Mouse (Mus musculus) G1E (cell line): ENCODE results near the gene Grin2a. TPM values are rescaled to one million over a fixed set of nuclear protein-coding genes. Genes with fewer than 3 reads are reported as not detected.

Source experiments
- ATAC-seq: 2 replicates; pipeline ENCODE4 v1.8.0; 2016; ENCODE audit warnings: mild to moderate bottlenecking; ENCODE audit not compliant: insufficient number of reproducible peaks, poor library complexity, low FRiP score, severe bottlenecking; ENCODE audit errors: extremely low read depth
- DNase-seq: peaks from one replicate; pipeline ENCODE4 v3.0.0; 2012; ENCODE audit warnings: low spot score
- H3K27me3 ChIP-seq: 2 replicates; pipeline ENCODE4 v1.6.1; 2012; ENCODE audit warnings: mild to moderate bottlenecking, low read length, inconsistent platforms; ENCODE audit not compliant: insufficient read depth
- H3K36me3 ChIP-seq: replicated peaks from 2 replicates; pipeline ENCODE3; 2012; ENCODE audit warnings: mild to moderate bottlenecking, inconsistent platforms
- H3K4me1 ChIP-seq: 2 replicates; pipeline ENCODE4 v1.6.1; 2012; ENCODE audit warnings: low read depth, low read length, inconsistent platforms, mixed read lengths; ENCODE audit not compliant: insufficient read depth
- H3K4me3 ChIP-seq: 2 replicates; pipeline ENCODE4 v1.5.1; 2012; ENCODE audit warnings: low read depth, mild to moderate bottlenecking, inconsistent platforms, low read length, moderate library complexity, mixed read lengths
- H3K9me3 ChIP-seq: replicated peaks from 2 replicates; pipeline ENCODE4 v1.6.1; 2012; ENCODE audit warnings: inconsistent platforms
- CTCF ChIP-seq: IDR thresholded peaks from 2 replicates; pipeline ENCODE4 v1.5.1; 2012; ENCODE audit warnings: low read depth, low read length, inconsistent platforms, mixed read lengths
- GATA1 ChIP-seq: IDR thresholded peaks from 2 replicates; pipeline ENCODE4 v1.6.1; 2012; ENCODE audit warnings: borderline replicate concordance, low read length, inconsistent platforms, mixed read lengths
- GATA2 ChIP-seq: IDR thresholded peaks from 2 replicates; pipeline ENCODE4 v1.6.1; 2012; ENCODE audit warnings: low read depth, low read length, inconsistent platforms, borderline replicate concordance
- POLR2AphosphoS5 ChIP-seq: IDR thresholded peaks from 2 replicates; pipeline ENCODE4 v1.6.1; 2012; ENCODE audit warnings: low read depth, low read length, inconsistent platforms; ENCODE audit not compliant: insufficient replicate concordance
- TAL1 ChIP-seq: conservative IDR thresholded peaks from 2 replicates; pipeline ENCODE4 v1.6.1; 2012; ENCODE audit warnings: low read depth, low read length, inconsistent platforms, mixed read lengths
- polyA plus RNA-seq: library from polyadenylated mRNA; stranded (reverse); fragments of >175 nt; gene quantifications from 2 replicates; pipeline ENCODE4 v1.2.3, GENCODE M21; 2012
- total RNA-seq, 2 experiments: library from RNA; stranded (forward) in 1 of 2; stranded (reverse) in 1 of 2; fragments of 200-1000 nt in 1 of 2; fragments of >200 nt in 1 of 2; fragmentation: Nextera tagmentation in 1 of 2; gene quantifications; 2 replicates each; pipeline ENCODE4 v1.2.3; 2014 to 2017

Gene Grin2a
- not detected in 2 replicates for total RNA-seq (2014; fragmentation: Nextera tagmentation)
- 0.06 and 0.16 TPM in 2 replicates for total RNA-seq (2017)
- polyA plus RNA-seq: not detected in 2 replicates

DNA sequence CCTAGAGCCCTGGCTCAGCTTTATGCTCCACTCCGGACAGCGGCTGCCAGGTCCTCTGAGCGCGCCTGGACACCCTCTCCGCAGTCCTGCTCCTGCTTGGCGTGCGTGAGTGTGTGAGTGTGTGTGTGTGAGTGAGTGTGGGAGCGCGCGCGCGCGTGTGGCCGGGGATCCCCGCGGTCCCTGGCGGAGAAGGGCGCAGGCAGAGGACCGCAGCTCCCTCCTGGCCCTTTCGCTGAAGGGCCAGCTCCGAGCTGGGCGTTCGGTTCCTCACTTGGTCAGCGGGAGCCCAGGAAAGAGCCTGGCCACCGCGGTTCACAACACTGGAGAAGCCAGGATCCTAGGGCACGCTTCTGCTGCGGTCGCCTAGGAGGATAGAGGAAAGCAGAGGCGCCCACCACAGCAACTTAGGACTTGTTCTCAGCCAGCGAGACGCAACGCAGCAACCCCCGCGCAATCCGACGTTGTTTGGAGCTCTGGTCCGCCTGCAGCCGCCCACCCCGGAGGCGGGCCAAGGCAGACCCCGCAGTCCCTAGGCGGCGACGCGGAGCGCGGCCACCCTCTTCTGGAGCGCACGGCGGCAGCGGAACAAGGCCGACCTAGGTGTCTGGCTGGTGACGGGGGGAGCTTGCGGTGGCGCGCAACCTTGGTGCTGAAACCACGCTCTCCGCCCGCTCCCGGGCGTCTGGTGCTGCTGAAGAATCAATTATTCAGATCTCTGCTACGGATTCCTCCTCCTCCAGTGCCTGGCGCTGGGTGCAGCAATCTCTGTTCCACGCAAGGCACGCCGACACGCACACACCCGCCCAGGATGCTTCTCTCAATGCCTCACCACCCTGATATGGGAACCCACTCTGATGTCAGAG is at the start of gene Grin2a:
Gene Grin2a (minus strand): TSS at position 610 of the 863 bp plus-strand sequence.
- H3K4me3 ChIP-seq: no peak within 1 kb of the TSS
- H3K36me3 ChIP-seq: no peaks in the 10 kb centered on the region
- DNase-seq (no peak), ATAC-seq (no peak)
- no peaks in the 10 kb centered on the region for H3K27me3 ChIP-seq
- H3K4me1 ChIP-seq: no peaks in the 10 kb centered on the region
- TF ChIP-seq POLR2AphosphoS5: no peak
- TF ChIP-seq GATA1: no peak
- TF ChIP-seq GATA2: no peak
- TF ChIP-seq CTCF: no peak
- no peak for TF ChIP-seq TAL1
- peaks cover 28% of the 10 kb centered on the region for H3K9me3 ChIP-seq

DNA sequence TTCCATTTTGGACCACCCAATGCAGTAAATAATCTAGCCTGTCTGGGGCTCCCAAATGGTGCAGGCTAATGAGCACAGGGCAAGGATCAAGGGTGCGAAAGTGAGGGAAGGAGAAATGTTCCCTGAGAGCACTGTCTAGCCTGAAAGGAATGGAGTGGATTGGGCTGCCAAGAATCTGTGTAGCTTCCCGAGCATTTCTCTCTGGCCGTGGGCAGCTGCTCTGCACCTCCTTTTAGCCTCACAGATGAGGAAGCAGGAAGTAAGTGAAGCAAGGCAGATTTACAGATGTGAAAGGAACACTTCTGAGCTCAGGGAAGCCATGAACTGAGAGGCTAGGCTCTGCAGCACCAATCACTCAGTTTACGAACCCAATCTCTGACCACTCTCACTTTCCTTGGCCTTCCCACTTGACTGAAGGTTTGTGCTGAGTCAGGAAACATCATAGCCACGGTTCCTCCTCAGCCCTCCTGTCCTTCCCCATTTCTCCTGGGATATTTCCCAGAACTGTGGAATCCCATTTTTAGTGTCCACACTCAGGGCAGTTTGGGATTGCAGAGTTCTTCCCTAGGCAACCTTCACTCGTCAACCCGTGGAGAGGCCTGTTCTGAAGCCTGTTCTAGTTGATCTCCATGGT is 40.3 kb upstream of the Grin2a start:
- no peak for ATAC-seq
- no peaks in the 10 kb centered on the region for H3K4me1 ChIP-seq
- no peak for TF ChIP-seq TAL1
- no peak for TF ChIP-seq GATA2
- no peak for TF ChIP-seq CTCF

DNA sequence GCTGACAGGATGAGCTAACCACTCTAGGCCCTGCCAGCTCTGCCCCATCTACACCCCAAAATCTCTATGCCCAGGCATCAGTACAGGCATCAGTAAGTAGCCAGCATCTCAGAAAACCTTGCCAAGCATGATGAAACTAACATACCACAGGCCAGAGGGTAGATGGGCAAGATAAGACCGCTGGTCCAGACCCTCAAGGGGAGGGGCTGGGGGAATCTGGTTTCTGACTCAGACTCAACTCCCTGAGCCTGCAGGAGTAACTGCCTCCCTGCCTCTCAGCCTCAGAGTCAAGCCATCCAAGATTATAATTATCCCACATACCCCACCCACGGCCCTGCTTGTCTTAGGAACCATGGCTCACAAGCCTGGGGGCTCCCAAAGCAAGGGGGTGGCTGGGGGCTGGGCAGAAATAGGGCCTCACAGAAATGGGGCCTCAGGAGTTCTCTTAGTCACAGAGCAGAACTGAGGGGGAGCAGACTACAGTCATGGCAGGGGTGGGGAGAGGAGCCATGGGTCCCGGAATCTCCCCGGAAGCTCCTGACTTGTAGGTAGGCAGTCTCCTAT is 38.1 kb upstream of the Grin2a start:
- Histone ChIP-seq H3K4me3 (no peak overlapping the region), H3K27me3 (no peaks in the 10 kb centered on the region), H3K9me3 (no peaks in the 10 kb centered on the region), H3K36me3 (no peaks in the 10 kb centered on the region), H3K4me1 (no peaks in the 10 kb centered on the region)
- no peak for TF ChIP-seq TAL1
- no peak for TF ChIP-seq POLR2AphosphoS5
- TF ChIP-seq CTCF: no peak
- no peak for TF ChIP-seq GATA1
- TF ChIP-seq GATA2: no peak
- ATAC-seq: no peak
- DNase-seq: no peak

More for the DNA sequence above, 40.3 kb upstream of the Grin2a start:
- Histone ChIP-seq H3K36me3 (no peaks in the 10 kb centered on the region), H3K27me3 (no peaks in the 10 kb centered on the region), H3K4me3 (no peak overlapping the region), H3K9me3 (no peaks in the 10 kb centered on the region)
- DNase-seq: no peak

DNA sequence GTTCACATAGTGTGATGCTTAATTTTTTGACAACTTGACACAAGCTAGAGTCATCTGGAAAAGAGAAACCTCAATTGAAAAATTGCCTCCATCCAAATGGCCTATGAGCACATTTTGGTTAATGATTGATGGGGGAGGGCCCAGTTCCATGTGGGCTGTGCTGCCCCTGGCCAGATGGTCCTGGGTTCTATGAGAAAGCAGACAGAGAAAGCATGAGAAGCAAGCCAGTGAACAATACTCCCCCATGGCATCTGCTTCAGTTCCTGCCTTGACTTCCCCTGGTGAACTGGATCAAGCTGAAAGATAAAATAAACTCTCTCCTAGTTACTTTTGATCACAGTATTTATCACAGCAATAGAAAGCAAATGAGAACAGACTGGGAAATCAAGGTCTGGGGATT is 36.5 kb upstream of the Grin2a start:
- no peaks in the 10 kb centered on the region for H3K4me1 ChIP-seq
- ATAC-seq (no peak), DNase-seq (no peak)
- H3K9me3 ChIP-seq: no peaks in the 10 kb centered on the region
- H3K36me3 ChIP-seq: no peaks in the 10 kb centered on the region
- H3K4me3 ChIP-seq: no peak overlapping the region
- peaks cover 2% of the 10 kb centered on the region; the same call in 1 of the 2 replicates for H3K27me3 ChIP-seq
- TF ChIP-seq CTCF: no peak
- TF ChIP-seq GATA2: no peak
- TF ChIP-seq TAL1: no peak
- TF ChIP-seq GATA1: no peak
- TF ChIP-seq POLR2AphosphoS5: no peak

DNA sequence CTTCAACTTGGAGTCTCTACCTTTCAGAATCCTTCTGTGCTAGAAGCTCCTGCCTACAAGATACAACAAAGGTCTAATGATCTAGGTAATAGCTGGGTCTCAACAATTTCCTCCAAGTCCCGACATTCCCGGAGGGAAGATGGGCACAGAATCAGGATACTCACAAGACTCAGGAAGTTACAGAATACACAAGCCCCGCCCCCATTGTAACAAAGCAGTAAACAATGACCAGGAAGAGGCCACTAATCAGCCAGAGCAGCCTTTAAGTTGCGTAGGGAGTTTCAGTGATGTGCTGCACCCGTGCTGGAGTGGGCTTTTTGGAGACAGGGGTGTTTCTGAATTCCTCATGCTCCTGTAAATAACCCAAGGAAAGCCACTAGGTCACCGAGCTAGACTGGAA is 31.4 kb upstream of the Grin2a start:
- DNase-seq: no peak
- Histone ChIP-seq H3K4me1 (no peaks in the 10 kb centered on the region), H3K9me3 (no peaks in the 10 kb centered on the region), H3K36me3 (no peaks in the 10 kb centered on the region), H3K4me3 (no peak overlapping the region), H3K27me3 (peaks cover 2% of the 10 kb centered on the region; the same call in 1 of the 2 replicates)
- ATAC-seq: no peak
- TF ChIP-seq CTCF (no peak), TAL1 (no peak), GATA2 (no peak), GATA1 (no peak), POLR2AphosphoS5 (no peak)

DNA sequence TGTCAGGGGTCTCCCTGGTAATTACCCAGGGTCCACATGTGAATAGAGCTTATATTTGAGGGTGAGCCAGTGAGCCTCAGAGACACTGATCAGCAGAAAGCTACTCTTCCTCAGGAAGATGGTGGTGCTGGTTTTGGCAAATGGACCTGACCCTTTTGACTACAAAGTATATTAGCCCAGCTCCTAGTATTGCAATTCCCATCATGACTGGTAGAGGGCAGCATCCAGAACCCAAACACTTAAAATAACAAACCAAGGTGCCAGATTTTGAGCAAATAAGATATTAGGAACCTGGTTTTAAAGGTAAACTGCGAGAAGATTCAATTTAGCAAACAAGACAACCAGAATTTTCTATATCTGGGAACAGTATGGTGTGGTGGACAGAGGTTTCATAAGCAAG is 14.4 kb upstream of the Grin2a start:
- Histone ChIP-seq H3K27me3 (no peaks in the 10 kb centered on the region), H3K36me3 (no peaks in the 10 kb centered on the region), H3K4me1 (no peaks in the 10 kb centered on the region), H3K4me3 (no peak overlapping the region), H3K9me3 (no peaks in the 10 kb centered on the region)
- DNase-seq: no peak
- TF ChIP-seq GATA1 (no peak), CTCF (0 out of 2 replicates have a peak, but pooled peaks have one; percentile 26)
- no peak for ATAC-seq
